Mouse (Mus musculus) E14TG2a.4 (cell line): ENCODE results near the gene Eml4.
A peak's percentile ranks its signal among the peaks of the same experiment; 100 is the strongest.

Experiments used
- H3K27me3 ChIP-seq: 2 replicates; pipeline ENCODE4 v1.6.1; 2014; ENCODE audit warnings: low read length, control low read depth; ENCODE audit not compliant: insufficient read depth
- H3K36me3 ChIP-seq: 2 replicates; pipeline ENCODE4 v1.6.1; 2014; ENCODE audit warnings: low read length, control low read depth; ENCODE audit not compliant: insufficient read depth
- H3K4me1 ChIP-seq: replicated peaks from 2 replicates; pipeline ENCODE4 v1.6.1; 2014; ENCODE audit warnings: low read depth, low read length, control low read depth
- H3K4me3 ChIP-seq: replicated peaks from 2 replicates; pipeline ENCODE4 v1.5.1; 2014; ENCODE audit warnings: mild to moderate bottlenecking, low read length
- H3K9me3 ChIP-seq: 2 replicates; pipeline ENCODE4 v1.6.1; 2014; ENCODE audit warnings: low read length, control low read depth
- CTCF ChIP-seq: conservative IDR thresholded peaks from 2 replicates; pipeline ENCODE4 v1.5.1; 2014; ENCODE audit warnings: low read length
- NANOG ChIP-seq: IDR thresholded peaks from 2 replicates; pipeline ENCODE4 v1.6.1; 2014; ENCODE audit warnings: borderline replicate concordance, low read length, mixed read lengths
- POU5F1 ChIP-seq: IDR thresholded peaks from 2 replicates; pipeline ENCODE4 v1.6.1; 2014; ENCODE audit warnings: low read length, borderline replicate concordance

The Eml4 gene

DNA sequence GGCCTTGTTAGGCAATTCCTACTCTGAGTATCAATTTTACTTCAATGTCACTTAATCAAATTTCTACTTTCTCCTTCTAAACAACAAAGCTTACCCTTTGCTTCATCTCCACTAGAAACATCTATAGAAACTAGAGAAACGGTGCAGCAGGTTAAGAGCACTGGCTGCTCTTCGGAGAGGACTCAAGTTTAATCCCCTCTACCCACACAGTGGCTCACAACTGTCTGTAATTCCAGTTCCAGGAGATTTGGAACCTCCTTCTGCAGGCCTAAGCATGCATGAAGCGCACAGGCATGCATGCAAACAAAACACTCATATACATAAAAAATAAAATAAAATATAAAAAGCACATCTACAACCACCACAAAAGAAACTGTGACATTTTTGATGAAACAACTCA, 161.4 kb downstream of the Eml4 start:
- H3K9me3 ChIP-seq: no peaks in the 10 kb centered on the region
- H3K4me1 ChIP-seq: peaks cover 69% of the 10 kb centered on the region
- H3K27me3 ChIP-seq: no peaks in the 10 kb centered on the region
- no peak for TF ChIP-seq CTCF
- TF ChIP-seq NANOG: no peak
- no peak for TF ChIP-seq POU5F1
- peaks cover 30% of the 10 kb centered on the region for H3K36me3 ChIP-seq
- no peak overlapping the region for H3K4me3 ChIP-seq

DNA sequence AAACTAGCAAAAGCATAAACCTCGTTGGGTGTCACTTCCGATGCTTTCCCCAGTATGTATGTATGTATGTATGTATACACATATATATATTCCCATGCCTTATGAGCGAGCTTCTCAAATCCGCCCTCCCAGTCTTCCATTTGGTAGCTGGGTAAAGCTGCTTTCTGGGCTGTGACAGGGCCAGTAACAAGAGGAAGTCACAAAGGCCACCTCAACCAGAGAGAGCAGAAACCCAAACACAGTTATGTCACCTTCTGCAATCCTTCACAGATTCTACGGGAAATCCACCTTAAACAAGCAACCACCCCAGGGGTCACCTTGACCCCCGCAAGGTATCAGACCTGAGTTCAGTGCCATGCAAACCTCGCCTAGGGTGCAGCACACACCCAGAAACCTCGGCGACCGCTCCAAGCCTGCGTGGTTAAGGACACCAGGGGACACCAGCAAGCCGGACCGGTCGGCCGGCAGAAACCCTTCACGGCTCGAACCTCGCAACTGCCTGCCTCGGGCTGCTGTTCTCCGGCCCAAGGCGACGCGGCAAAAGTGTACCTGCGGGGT, 163.0 kb downstream of the Eml4 start:
- TF ChIP-seq CTCF (no peak), POU5F1 (no peak), NANOG (no peak)
- H3K4me1 ChIP-seq: peaks cover 54% of the 10 kb centered on the region
- peaks cover 5% of the 10 kb centered on the region for H3K9me3 ChIP-seq
- H3K27me3 ChIP-seq: no peaks in the 10 kb centered on the region
- peaks cover 18% of the 10 kb centered on the region for H3K36me3 ChIP-seq
- peak overlapping the region; percentile 98 for H3K4me3 ChIP-seq

DNA sequence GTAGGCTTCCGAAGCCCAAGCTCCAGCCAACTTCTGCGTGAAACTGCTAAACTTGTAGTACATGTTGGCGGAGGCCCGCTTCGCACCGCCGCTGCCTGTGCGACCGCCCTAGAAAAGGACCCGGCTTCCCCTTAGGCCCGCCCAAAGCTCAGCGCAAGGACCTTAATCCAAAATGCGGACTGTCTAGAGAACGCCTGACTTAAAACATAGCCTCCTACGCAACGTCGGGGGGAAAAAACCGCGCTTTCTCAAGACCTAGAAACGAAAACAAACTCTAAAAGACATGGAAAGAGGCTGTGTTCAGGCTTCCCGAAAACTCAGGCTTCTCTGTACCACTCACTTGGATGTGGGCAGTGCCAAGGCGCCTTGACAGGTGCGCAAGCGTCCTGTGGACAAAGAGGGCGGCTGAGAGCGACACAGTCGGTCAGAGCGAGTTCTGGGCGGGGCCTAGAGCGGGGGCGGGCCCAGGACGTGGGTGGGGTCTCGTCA, 163.5 kb downstream of the Eml4 start:
- Histone ChIP-seq H3K4me1 (peaks cover 51% of the 10 kb centered on the region), H3K36me3 (peaks cover 17% of the 10 kb centered on the region), H3K4me3 (peak overlapping the region; percentile 98), H3K9me3 (peaks cover 8% of the 10 kb centered on the region), H3K27me3 (no peaks in the 10 kb centered on the region)
- no peak for TF ChIP-seq NANOG
- no peak for TF ChIP-seq CTCF
- no peak for TF ChIP-seq POU5F1

DNA sequence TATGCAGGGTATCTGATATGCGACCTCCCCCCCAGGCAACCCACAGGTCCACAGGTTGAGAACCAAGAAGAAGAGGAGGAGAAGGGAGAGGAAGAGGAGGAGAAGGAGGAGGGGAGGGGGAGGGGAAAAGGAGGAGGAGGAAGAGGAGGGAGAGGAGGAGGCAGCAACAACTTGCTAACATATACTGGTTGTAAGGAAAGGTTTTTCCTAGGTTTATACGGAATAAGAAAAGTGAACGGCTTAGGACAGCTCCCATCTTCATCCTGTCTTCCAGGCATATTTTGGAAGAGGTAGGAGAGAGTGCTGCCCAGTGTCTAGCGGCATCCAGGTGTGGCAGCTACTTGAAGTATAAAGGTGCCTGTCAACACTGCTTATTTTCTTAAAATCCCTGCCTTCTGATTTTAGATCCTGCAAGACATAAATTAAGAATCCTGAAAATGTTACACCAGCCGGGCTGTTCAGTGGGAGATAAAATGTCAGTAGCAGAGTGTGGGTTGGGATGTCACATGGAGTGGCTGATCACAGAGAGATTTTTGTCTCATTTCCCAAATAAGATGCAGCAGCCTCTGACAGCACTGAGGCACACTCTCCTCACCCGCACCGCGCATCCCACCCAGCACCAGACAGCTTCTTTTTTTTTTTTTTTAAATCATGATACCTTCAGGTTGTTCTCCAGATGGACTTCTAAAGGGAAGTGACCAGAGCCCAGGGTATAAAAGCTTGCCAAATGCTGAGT, 166.7 kb downstream of the Eml4 start, which contains the start of gene Cox7a2l:
Cox7a2l (minus strand) TSS at position 51 of the 736 bp plus-strand sequence.
- Histone ChIP-seq H3K4me3 (no peak within 1 kb of the TSS), H3K4me1 (peaks cover 37% of the 10 kb centered on the region), H3K27me3 (no peaks in the 10 kb centered on the region), H3K9me3 (peaks cover 8% of the 10 kb centered on the region), H3K36me3 (peaks cover 22% of the 10 kb centered on the region)
- TF ChIP-seq NANOG (no peak), POU5F1 (no peak), CTCF (no peak)

DNA sequence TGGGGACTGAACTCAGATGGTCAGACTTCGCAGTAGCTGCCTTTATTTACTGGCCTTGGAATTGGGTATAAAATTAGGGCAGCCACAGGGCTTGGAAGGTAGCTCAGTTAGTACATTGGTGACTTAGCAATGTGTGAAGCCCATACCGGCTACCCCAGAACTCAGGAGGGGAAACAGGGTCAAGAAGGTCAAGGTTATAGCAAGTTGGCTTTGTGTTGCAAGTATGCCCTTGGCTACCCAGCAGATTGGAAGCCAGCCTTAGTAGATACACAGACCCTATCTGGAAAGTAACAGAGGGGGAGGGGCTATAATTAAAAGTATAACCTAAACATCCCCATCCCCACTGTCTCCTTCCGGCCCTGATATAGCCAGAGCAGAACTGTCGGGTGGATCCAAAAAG, 171.2 kb downstream of the Eml4 start:
- peaks cover 56% of the 10 kb centered on the region for H3K4me1 ChIP-seq
- peak overlapping the region; percentile 80 for H3K4me3 ChIP-seq
- peaks cover 8% of the 10 kb centered on the region for H3K9me3 ChIP-seq
- H3K36me3 ChIP-seq: peaks cover 22% of the 10 kb centered on the region
- H3K27me3 ChIP-seq: no peaks in the 10 kb centered on the region
- no peak for TF ChIP-seq NANOG
- TF ChIP-seq CTCF: no peak
- TF ChIP-seq POU5F1: no peak

DNA sequence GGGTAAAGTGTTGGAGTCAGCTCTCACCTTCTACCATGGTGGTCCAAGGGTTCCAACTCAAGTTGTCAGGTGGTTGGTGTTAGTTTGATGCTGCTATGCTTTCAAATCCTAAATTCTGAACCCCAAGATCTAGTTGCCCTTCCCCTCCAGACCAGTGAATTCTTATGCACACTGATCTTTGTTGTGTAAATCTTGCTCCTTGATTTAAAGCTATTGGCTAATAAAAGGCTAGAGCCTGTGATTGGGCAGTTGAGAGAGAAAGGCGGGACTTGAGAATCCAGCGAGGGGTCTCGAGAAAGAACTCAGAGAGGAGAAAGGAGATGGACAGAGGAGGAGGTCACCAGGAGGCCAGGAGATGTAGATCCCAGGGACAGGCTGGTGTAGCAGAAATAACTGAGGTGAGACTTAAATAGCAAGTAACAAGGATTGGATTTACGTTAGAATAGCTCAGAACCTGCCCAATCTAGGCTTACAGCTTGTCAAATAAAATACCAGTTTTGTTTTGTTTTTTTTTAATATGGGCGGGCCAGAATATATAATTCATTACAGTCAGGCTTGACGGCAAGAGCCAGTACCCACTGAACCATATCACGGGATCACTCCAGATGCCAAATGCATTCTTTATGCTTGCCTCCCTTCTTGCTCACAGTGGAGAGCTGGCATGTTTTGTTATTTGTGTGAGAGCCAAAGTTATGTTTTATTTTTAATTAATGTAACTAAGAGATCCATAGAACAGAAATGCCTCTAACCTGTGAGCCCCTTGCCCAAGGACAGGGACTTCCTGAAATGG, 172.1 kb downstream of the Eml4 start:
- TF ChIP-seq CTCF (no peak), POU5F1 (peak; percentile 85; the same call in 1 of the 2 replicates)
- Histone ChIP-seq H3K36me3 (peaks cover 22% of the 10 kb centered on the region), H3K27me3 (no peaks in the 10 kb centered on the region), H3K4me3 (peak overlapping the region; percentile 80), H3K9me3 (peaks cover 8% of the 10 kb centered on the region), H3K4me1 (peaks cover 65% of the 10 kb centered on the region)

DNA sequence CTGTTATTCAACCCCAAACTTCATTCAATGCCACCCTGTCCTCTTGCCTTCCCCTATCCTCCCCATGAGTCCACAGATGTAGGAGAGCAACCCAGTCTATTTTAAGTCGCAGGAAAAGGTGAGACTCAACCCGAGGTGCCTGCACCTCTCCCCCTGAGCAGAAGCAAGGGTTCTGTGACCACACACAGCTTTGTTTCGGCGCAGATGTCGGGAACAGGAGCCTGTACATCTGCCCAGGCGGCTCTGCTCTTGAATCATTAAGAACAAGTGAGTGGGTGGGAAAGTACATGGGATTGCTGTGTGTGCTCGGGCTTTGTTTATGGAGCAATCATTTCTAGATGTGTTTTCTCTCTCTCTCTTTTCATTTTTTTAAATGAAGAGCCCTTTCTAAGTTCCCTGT, 174.0 kb downstream of the Eml4 start:
- H3K27me3 ChIP-seq: no peaks in the 10 kb centered on the region
- TF ChIP-seq POU5F1: no peak
- no peak for TF ChIP-seq NANOG

DNA sequence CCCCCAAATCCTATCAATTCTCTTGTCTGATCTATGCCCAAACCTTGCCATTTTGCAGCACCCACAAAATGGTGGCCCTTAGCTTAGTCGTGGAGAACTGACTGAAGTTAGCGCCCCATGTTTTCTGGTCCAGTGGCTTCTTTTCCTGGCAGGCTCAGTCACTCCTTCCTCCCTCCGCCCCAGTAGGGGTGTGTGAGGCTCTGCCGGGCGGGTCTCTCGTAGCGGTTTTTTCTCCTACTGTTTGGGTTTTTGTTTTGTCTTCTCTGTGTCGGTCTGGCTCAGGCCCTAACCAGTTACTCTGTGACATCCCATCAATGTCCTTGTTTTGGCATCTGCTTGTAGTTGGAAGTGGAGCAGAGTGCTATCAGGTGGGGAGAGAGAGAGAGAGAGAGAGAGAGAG, 174.9 kb downstream of the Eml4 start:
- Histone ChIP-seq H3K27me3 (no peaks in the 10 kb centered on the region), H3K36me3 (peaks cover 5% of the 10 kb centered on the region), H3K4me3 (peak overlapping the region; percentile 80), H3K4me1 (peaks cover 85% of the 10 kb centered on the region), H3K9me3 (no peaks in the 10 kb centered on the region)
- TF ChIP-seq POU5F1 (no peak), NANOG (no peak), CTCF (no peak)

More for the DNA sequence above, 174.0 kb downstream of the Eml4 start:
- peak overlapping the region; percentile 80 for H3K4me3 ChIP-seq
- H3K4me1 ChIP-seq: peaks cover 83% of the 10 kb centered on the region
- H3K36me3 ChIP-seq: peaks cover 14% of the 10 kb centered on the region
- H3K9me3 ChIP-seq: no peaks in the 10 kb centered on the region
